Mouse (Mus musculus): ENCODE measurements around the gene Zfpm1. TPM values are rescaled to one million over a fixed set of nuclear protein-coding genes. Genes with fewer than 3 reads are reported as not detected.

Gene Zfpm1
- total RNA-seq, 1 experiment from 2014 or later, result 23.6 TPM

DNA sequence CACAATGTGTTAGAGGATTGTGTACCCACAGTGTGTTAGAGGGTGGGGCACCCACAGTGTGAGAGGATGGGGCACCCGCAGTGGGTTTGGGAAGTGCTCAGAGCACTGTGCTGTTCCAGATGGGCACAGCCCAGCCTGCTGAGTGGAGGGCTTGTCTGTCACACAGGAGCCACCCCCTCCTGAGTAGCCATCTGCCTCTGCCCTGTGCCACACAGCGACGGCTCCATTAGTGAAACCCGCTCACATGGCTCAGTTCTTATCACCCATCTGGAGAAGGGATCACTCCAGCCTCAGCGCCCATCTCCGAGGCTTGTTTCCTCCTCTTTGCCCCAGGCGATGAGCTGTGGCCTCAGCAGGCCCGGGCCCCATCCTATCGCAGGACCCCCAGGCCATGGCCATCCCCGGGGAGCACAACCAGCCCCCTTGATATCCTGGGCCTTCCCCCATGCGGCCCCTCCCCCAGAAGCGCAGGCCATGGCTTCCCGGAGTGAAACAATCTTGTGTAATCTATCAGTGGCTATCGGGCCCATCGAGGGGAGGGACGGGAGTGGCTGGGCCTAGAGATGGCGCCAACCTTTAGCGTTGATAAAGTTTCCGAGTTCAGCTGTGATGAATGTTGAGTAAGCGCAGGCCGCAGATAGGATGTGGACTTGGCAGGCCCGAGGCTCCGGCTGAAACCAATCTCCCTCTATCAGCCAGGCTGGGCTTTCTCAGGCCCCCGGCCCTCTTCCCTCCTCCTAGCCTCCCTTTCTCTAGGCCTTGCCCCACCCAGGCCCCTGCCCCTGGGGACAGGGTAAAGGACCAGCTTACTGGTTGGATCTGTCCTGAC is 14.4 kb downstream of the Zfpm1 start:
- no peak for DNase-seq

DNA sequence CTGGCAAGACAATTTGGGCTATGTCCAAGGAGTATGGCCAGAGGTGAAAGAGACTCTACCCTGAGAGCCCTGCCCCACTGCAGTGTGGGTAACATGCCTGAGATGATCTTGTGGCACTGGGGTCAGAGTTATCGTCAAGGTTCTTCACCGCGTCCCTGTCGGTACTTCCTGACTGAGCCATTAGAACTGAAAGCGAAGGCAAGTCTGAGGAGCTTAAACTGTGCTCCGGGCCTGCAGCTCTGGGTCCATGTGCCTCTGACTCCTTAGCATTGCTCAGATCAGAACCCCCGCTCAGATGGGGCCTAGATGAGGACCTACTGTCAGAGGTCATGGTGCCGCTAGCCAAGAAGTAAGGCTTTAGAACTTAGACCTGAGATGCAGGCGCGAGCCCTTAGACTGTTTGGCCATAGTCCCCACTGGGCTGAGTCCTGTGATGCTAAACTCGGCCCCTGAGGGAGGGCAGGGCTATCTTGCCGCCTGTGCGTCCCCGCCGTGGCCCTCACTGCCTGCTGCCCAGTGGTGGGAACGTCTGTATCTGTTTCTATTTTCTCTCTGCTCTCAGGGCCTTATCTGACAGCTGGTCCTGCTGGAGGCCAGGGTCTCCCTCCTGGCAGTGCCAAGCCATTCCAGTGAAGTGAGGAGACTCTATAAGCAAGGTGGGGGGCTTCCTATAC is 17.8 kb downstream of the Zfpm1 start:
- DNase-seq, result no peak

DNA sequence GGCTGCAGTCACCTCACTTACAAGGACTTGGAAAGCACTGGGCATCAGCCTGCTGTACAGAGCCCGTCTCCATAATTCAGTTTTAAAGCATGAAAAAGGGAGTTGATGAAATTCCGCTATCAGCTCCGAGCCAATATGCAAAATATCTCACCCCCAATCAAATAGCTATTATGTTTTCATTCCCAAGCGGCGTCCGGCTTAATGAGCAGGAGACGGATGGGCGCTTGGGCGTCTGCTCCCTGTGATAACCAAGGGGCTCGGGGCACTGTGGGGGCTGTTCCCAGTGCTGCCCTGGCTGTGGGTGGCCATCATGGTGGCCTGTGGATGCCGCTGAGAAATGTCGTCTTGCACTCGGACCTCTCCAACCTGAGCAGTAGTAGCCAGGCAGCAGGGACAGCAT is 19.1 kb downstream of the Zfpm1 start:
- DNase-seq, result no peak

DNA sequence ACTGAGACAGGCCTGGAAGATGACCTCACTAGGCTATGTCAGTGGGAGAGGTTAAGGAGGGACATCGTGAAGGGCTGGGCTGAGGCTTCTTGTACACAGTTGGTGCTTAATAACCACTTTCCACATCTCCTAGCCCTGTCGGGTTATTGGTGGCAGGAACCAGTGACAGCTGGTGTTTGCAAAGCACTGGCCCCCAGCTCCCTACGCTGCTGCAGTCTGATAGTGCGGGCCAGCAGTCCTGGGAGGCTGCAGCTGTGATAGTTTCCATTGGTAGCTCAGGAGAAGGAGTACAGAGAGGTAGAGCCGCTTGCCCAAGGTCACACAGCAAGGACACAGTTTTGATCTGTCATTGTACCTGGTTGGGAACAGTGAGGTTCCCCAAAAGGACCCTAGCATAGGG is 19.9 kb downstream of the Zfpm1 start:
- DNase-seq, result no peak

DNA sequence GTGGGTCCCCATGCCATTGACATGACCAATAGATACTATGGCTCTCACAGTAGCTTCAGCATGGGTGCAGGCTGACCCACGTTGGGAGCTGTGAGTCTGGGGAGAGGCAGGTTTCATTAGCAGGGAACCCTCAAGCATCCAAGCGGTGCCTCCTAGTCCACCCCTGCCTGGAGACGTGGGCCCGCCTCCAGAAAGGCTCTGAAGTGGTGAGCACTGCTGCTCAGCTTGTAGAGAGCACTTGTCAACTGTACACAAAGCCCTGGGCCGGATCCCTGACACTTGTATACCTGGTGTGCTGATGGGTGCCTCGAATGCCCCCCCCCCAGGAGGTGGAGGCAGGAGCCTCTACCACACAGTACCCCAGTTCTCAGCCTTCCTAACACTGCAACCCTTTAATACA is 21.5 kb downstream of the Zfpm1 start:
- DNase-seq, result no peak

DNA sequence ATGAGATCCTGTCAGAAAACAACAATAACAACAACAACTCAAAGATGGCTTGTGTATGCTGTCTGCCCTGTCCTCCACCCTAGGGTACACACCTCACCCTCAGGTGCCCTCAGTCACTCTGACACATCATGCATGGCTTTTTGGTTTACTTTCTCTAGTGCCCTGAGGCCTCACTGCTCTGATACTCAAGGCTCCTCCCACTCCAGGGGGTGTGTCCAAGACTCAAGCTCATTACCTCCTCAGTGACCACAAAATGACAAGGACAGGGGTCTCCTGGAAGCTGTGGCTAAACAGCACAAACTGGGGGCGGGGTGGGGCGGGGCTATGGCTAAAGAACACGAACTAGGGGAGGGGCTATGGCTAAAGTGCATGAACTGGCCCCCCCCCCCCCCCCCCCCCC is 22.1 kb downstream of the Zfpm1 start:
- no peak for DNase-seq

DNA sequence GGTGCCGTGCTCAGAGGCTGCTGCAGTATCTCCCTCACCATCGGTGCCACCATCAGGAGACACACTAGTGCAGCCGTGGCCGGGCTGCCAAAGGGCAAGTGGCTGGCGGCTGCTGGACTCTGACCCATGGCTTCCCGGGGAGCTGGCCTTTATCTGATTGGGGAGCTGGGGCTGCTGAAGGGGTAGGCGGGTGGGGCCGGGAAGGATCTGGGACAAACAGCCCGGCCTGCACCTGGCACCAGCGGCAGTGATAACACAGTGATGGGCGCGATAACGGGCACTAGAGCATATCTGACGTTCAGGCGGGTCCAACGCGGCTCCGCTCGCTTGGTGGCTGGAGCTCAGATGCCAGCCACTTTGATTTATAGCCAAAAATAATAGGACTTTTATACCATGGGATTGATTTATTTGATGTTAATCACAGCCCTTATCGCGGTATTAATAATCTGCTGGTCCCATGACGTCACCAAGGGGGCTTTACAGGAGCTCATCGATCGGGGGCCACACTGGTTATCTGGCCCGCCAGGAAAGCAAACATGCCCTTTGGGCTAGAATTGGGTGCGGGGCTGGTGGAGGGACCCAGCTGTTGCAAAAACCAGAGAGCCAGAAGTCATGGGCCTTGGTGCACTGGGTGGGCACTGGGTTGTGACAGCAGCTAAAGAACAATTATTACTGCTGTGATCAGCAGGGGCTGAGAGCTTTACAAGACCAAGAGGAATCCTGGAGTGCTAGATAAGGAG is 24.9 kb downstream of the Zfpm1 start:
- no peak for DNase-seq

DNA sequence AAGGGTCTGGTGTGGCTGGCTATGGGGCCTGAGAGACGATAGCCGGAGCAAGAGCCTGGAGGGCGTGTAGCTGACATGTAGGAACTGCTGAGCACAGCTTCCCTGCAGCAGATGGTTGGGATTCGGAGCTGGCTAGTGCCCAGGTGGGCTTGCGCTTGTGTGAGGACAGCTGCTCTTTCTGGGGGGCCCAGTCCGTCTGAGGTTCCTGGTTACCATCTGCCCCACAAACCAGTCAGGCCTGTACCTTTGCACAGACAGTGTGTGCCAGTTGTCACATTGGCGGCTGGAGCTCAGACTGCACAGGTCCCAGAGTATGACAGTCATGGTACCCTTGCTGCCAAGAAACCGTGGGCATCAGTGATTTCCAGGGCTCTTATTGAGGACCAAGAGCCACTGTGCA is 25.9 kb downstream of the Zfpm1 start:
- no peak for DNase-seq

DNA sequence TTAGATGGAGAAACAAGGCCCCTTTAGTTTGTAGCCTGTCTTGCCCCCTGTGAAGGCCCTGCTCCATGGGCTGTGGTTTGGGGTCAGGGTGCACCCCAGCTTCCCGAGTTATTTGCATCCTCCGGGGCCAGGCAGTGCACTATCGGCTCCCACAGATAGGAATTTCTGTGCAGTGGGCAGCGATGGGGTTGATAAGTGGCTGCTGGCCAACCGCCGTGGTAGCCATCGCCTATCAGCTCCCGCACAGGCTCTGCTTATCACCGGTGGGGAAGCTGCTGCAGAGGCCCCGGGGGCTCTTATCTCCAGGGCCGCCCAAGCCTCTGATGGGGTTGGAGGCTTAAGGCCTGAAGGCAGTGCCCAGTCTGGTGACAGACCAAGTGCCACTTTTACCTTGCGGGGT is 27.3 kb downstream of the Zfpm1 start:
- DNase-seq, result no peak

DNA sequence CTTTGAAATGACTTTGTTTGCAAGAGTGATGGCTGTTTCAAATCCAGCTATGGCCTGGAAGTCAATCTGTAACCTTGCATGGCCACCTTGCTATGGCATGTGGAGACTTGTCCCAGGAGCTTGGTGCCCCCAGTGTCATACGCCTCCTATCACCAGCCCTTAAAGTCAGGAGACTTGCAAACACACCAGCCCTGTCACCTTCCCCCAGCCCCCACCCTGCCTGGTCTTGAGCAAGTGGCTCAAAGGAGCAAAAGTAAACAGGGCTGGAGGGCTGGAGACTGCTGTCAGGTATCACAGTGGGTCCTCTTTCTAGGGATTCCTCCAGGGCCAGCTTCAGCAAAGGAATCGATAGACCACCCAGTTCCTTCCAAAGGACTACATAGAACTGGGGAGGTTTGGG is 29.2 kb downstream of the Zfpm1 start:
- no peak for DNase-seq

DNA sequence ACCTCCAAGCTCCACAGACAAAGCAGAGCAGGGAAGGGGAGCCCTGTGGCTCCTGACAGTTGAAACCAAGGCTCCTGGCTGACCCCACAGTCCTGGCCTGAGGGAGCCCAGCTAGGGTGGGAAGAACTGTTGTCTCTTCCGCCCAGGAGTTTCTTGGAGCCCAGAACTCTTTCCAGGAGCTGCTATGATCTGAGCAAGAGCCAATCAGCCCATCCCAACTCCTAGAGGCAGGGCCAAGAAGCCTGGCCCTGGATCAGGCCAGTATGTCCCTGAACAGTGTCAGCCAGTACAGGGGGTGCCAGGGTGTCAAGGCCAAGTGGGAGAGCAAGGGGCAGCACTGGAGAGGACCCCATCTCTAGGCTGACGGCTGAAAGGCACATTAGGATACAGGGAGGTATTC is 30.6 kb downstream of the Zfpm1 start:
- no peak for DNase-seq

DNA sequence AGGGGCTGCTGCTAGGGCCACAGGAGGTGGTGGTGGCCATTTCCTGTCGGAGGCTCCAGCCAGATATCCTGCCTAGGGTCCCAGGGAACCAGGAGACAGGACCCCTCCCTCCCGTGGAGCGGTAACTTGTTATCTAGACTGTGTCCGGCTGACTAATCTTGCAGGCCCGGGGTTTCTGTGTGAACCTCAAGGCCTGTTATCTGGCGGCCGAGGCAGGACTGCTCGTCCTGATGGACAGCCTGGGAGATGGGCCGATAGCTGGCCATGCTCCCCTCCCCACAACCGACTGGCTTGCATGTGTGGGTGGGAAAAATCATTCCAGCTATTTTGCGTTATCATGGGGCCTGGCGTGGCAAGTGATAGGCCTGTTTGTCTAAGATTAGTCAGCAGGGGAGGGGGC is 31.4 kb downstream of the Zfpm1 start:
- DNase-seq, result no peak

DNA sequence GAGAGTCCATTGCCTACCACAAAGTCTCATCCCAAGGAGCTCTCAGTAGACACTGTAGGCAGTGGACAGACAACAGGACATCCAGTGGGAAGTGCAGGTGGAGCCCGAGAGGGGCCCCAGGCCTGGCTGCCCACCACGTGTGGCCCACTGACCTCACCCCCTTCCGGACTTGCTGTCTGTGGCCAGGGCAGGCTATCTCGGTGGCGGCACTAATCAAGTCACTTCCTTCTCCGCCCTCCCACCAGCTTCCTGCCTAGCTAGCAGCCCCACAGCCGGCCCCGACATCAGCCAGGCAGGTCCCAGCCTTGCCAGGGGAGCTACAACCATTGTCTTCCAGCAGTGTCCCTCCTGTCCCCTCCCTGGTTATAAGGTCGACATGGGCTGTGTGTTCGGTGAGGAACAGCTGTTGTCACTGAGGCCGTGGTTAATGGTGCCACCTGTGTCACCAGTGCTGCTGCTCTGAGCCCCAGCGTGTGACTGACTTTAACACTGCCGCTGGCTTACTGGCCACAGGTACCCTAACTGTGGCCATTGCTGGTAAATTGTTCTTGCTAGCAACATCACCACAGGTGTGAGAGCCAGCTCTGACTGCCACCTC is 33.1 kb downstream of the Zfpm1 start:
- peak; percentile 56 for DNase-seq

DNA sequence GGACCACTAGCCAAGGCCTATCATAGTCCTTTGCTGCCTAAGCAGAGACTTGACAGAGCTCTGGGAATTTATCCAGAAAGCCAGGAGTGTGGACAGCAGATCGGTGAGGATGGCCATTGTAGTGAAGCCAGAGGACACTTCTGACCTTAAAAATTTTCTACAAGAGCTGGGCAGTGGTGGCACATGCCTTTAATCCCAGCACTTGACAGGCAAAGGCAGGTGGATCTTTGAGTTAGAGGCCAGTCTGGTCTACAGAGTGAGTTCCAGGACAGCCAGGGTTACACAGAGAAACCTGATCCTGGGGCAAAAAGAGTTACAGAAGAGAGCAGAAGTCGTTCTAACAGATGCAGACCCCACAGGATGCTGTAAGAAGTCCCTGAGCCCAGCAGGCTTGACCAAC is 34.5 kb downstream of the Zfpm1 start:
- DNase-seq, result no peak

DNA sequence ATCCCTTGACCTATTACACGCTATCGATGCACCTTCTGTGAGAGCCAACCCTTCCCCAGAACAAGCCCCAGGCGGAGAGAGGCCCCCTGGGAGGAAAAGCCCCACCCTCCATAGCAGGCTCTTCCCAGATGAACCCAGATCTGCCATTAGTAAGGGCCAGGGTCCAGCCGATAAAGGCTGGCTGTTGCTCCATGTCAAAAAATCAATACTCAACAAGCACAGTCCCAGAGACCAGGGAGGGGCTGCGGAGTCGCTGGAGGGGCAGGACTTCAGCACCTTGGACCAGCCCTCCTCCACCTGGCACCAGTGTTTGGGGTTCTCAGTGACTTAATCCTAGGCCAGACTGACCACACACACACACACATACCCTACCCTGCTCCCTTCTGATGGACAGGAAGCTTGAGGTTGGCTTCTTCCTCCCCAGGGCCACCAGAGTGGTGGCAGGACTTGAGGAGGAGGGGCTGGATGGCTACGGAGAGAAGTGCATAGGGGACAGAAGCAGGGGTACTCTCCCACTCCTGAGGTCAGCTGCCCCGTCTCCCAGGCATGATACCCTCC is 36.1 kb downstream of the Zfpm1 start:
- no peak for DNase-seq

DNA sequence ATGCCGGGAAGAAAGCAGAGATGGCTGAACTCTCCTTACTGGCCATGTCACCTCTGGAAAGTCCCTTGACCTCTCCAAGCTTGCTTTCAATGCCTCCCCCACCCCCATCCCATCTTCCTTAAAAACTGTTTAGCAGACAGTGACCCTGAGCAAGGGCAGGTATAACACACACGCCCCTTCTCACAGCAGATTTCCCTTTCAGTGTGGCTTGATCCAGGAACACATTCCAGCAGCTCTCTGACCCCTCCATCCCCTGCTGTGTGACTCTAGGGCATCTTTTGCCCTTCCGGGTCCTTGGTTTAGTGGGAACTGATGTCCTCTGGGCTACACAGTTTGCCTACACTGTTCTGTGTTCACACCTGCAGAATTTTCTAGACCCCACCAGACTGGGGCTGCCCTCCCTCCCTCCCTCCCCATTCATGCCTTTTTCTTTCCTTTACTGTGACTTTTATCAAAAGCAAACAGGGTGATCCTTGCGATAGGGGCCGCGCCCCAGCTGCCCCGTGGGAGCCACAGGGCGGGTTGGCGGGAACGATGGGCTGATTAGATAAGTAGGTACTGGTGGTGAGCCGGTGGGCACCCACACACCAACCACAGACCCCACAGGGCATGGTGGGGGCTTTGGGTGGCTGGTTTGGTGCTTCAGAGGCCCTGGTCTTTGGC is 37.2 kb downstream of the Zfpm1 start:
- DNase-seq, result no peak

DNA sequence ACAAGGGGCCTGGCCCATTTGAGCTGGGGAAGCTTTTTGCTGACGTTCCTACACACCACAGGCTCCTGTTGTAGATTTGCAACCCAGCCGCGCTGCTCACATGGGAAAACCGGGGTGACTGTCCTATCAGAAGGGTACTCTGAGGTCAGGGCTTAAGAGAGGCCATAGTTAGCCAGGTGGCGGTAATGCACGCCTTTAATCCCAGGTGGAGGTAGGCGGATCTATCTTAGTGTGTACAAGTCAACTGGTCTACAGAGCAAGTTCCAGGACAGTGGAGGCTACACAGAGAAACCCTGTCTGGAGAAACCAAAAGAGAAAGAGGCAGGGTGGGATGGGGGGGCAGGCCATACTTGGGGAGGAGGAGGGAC is 37.8 kb downstream of the Zfpm1 start:
- DNase-seq, result no peak

DNA sequence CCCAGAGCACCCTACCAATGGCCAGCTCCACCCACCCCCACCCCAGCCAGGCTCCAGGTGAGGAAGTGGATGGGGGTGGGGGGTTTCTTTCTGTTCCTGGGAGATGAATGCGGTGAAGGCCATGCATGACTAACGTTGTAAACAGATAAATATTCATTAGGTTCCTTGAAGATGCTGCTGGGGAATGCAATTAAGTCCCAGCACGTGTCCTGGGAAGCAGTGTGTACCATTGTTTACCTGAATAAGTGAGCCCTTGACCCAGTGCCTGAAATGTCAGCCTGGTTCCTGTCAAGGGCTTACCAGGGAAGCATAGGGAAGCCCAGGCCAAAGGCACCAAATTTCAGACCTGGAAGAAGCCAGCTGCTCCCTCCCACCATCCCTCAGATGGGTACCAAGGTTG is 38.6 kb downstream of the Zfpm1 start:
- DNase-seq, result no peak

DNA sequence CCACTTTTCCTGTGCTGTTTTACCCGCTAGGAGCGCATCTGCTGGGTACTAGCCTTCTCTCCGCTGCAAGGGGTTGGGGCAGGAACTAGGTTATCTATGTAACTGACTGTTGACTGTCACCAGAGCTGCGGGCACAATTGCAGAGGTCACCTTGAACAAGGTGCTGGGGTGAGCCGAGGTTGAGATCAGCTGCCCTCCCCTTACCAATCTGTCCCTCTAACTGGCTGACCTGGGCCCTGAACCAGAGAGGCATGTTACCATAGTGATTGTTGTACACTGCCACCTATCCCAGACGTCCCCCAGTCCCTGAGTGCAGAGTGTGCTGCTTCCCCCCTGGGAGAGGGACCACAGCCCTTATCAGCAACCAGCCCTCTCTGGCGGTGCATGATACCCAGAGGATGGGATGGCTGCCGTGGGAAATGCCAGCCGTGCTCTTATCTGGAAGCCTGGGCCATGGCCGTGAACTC is 39.5 kb downstream of the Zfpm1 start:
- no peak for DNase-seq

DNA sequence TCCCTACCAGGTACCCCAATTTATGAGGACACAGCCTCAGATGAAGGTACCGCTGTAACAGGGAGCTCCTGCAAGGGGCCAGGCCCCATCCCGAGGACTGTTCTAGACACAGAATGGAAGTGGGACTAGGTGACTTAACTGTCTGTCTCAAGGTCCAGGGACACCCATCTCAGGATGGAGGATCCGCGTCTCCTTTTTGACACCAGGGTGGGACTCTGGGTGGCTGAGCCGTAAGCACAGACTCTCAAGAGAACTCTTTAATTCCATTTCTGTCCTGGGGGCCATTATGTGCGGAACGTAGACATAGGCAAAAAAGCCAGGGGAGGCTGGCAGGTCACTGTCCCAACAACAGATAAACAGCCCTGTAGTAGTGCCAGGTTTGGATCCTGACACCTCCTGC is 40.2 kb downstream of the Zfpm1 start:
- DNase-seq, result no peak

DNA sequence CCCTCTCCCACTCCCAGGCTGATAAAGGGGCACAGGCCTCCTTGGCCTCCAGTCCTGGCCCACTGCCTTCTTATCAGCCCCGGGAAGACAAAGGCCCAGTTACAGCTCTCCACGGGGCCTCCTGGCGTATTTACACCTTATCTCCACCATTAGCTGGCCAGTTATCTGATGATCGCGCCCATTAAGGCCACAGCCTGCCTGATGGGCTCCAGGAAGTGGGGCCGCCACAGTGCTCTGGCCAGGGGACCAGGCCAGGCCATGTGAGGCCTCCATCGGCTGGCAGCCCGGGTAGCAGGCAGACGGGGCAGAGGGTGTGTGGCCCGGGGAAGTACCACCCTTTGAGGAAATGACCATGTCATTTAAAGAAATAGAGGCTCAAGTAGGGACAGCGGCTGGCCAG is 40.9 kb downstream of the Zfpm1 start:
- peak; percentile 16 for DNase-seq

DNA sequence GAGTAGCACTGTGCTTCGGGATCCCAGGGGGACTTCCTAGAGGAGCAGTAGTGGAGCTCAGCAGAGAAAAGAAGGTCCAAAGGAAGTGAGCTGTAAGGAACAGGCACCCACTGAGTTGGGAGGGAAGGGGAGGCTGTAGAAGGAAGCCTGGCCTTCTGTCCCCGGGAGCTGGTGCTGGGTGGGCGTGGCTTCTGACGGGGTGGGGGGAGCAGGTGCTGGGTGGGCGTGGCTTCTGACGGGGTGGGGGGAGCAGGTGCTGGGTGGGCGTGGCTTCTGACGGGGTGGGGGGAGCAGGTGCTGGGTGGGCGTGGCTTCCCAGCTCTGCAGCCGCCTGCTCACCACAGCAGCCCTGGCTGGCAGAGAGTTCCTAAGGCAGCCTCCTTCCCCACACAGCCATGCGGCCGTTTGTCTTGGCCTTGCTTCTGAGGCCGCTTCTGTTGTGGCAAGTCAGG is 42.0 kb downstream of the Zfpm1 start:
- DNase-seq, result peak; percentile 48

All from adrenal gland, postnatal 14 days (tissue).